Mouse (Mus musculus): Measurements from ENCODE around the gene Fen1.
"Not testable (repeated sequence)": the region's sequence is repeated elsewhere in the genome, so short reads cannot be mapped to it uniquely, and the experiment has no call there.

The Fen1 gene

DNA sequence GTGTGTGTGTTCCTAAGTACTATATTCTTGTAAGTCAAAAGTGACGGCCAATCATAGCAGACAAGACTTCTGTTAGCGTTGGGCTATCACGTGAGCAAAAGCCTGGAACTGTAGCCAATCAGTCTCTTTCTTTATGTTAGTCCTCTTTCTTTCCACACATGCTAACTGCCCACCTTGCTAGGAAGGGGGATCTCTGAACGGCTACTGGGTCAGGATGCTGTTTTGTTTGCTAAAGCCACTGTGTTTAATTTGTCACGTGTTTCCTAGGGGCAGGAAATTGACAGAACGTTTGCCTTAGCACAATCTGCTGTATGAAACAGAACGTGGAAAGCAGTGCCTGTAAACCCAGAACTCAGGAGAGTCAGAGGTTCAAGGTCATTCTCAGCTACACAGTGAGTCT is 21.8 kb downstream of the Fen1 start:
- no peak for DNase-seq (ENCODE audit: low spot score in 2 of 2)

DNA sequence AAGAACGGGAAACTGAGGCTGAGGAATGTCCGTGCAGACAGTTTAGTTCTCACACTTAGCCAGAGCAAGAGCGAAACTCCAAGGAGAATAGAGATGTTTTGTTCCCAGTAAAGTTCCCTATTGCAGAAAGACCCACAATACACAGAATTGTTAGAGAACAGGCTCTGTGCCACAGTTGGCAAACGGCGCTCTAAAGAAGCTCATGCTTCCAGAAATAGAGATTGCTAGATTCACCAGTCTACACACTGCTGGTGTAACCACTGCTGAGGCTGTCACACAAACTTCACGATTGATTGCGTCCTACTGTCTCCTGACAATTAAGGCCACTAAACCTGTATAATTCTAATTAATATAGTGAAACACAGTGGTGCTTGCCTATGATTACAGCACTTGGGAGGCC is 22.7 kb downstream of the Fen1 start:
- DNase-seq (ENCODE audit: low spot score in 2 of 2) = no peak

DNA sequence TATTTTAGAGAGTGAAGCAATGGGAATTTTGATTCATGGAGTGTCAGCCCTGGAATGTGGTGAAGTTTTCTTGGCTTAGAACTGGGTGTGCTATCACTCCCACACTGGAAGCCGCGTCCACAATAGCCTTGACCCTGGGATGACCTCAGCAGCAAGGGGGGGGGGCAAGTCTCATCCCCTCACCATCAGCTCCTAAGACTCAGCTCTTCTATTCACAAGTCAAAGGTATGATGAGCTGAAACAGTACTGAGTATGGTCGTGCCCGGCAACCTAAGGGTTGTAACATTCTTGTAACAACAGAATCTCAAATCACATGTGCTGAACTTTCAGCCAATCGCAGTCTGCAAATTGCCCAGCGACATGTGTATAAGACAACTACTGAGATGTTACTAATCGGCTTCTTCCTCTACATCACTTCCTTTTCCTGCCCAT is 27.0 kb downstream of the Fen1 start:
- DNase-seq (ENCODE audit: low spot score in 2 of 2) = no peak

DNA sequence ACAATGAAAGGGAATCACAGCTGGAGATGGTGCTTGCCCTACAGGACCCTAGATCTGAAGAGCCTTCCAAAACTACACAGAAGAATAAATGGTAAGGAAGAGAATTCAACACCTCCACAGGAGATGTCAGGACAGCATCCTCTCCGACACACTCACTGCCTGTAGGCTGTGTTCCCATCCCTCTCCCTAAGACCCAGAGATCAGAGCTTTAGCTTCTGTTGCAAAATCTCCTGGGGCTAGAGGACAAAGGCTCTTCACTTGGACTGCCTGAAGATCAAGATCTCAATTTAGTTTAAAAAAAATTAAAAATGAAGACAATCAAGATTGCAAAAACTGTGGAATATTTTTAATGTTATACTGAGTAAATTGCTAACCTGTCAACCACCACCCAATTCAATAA is 27.5 kb downstream of the Fen1 start:
- DNase-seq (ENCODE audit: low spot score in 2 of 2) = no peak

DNA sequence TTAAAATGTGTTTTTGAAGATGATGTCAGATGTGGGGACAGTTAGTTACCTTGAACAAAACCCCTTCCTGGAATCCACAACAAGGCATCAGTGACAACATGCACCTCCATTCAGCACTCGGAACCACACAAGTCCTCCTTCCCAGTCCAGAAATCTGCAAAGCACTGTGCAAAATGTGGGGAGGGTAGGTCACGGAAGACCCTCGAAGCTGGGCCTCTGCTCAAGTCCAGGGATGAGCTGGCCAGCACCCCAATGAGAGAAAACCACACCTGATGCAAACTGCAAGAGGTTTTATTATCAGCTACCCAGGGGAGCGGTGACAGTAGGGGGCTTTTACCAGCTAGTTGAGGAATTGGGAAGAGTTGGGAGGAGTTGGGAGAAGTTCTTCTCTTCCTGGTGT is 29.0 kb downstream of the Fen1 start:
- DNase-seq (ENCODE audit: low spot score in 2 of 2) = no peak

DNA sequence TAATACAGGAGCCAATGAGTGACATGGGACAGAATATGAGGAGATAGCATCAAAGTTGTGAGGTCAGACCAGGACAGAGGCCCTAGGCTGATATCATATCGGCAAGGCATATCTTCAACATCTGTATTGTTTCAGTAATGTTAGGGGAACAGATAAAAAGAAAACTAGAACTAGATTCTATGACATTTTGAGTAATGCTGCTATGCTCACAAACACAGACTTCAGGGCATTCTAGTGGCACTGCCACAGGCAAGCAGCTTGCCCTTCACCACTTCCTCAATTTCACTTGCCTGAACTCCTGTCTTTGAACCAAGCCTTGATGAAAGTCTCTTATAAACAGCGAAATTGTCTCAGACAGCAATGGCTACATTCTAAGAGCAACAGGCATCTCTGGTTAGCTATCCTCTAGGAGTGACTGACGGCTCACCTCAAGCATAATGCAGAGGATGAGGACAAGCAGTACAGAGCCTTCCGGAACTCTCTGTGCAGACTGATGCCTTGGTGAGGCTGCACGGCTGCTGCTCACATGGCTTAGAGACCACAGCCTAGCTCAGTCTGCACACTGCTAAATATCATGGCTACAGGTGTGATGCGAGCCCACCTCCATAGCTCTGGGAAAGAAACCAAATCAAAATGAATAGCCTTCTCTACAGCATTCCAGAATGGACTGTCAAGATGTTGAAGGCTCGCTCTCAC is 30.0 kb downstream of the Fen1 start:
- no peak for DNase-seq (ENCODE audit: low spot score in 2 of 2)

DNA sequence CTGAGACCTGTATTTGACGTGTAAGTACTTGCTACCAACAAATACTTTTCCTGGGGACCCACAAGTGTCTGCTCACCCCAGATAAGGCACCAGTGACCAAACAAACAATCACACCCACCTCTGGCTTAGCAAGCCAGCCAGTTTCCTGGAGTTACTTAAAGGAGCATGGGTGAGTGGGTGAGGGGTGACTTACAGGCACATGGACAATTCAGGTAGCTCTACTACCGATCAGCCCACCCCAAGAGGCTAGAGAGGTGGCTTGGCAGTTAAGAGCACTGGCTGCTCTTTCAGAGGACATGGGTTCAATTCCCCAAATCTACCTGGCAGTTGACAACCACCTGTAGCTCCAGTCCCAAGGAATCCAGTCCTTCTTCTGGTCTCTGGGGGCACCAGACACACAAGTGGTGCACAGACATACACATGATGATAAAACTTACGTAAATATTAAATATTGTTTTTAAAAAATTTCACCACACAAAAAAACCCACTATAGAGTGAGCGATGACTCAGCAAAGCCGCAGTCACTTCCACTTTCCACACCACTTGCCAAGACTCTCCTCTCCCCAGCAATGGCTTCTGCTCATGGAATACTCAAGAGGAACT is 30.8 kb downstream of the Fen1 start:
- no peak for DNase-seq (ENCODE audit: low spot score in 2 of 2)

DNA sequence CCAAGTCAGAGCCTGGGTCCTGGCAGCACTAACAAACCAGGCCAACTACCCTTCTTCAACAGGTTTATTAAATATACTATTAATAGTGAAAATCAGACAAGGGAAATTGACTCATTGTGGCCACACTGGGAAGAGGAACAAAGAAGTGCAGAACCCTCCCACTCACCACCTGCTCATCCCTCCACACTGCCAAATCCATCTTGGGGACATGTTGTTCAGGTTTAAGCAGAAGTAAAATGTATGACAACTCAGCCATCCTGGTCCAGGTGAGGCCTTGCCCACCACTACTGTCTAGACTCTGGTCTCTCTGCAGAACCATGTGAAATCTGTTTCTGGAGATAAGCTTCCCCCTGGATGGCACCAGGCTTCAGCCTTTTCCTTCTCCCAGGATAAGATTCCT is 32.1 kb downstream of the Fen1 start:
- DNase-seq (ENCODE audit: low spot score in 2 of 2) = no peak

DNA sequence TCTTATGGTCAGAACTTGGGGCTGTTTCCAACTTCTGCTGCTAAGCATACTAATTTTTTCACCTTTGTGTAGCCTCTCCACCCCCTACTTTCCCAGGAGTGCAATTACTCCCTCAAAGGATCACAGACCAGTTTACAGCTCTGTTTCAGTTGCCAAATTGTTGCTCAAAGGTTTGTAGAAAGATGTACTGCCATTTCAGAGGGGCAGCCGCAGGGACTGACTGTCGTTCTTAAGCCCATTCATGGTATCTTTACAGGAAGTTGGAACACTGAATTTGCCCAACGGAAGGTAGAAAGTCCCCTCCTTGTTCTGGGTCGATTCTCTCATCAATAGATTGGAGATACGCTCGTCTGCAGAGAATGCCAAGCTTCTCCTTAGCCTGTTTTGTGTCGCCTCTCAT is 32.6 kb downstream of the Fen1 start:
- DNase-seq (ENCODE audit: low spot score in 2 of 2) = no peak

DNA sequence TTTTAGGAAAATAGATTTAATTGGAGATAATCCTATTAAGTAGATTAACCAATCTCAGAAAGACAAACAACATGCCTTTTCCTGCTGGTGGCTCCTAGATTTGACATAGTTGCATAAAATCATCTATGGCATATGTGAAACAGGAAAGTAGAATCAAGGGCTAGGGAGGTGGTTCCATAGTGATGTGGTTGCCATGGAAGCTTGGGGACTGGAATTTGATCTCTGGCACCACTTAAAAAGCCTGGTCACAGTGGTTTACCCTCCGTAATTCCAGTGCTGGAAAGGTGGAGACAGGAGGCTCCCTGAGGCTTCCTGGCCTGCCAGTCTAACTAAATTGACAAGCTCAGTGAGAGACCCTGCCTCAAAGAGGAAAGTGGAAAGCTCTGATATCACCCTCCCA is 33.5 kb downstream of the Fen1 start:
- DNase-seq (ENCODE audit: low spot score in 2 of 2) = no peak

DNA sequence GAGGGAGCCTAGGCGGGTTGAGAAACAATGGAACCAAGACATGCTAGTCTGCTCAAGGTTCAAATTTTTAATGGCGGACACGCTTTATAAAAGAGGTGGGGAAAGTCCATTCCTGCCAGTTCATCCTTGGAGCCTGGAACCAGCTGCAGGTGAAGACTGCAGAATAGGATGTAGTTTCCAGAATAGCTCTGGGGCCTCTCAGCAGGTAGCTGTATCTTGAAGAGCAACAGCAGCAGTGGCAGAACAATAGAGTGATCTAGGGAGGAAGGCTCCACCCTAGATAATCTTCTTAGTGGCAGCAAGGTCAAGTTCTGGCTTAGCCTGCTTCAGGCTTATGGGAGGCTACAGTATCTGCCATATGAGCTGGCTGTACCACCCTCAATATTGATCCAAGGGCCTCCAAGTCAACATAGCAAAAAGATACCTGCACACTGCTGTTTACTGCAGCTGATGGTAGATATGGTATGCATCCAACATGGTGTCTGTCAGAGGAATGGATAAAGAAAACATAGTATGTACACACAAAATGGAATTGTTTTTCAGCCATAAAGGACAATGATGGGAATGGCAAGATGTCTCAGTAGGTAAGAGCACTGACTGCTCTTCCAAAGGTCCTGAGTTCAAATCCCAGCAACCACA is 34.2 kb downstream of the Fen1 start:
- DNase-seq (ENCODE audit: low spot score in 2 of 2) = not testable (repeated sequence)

DNA sequence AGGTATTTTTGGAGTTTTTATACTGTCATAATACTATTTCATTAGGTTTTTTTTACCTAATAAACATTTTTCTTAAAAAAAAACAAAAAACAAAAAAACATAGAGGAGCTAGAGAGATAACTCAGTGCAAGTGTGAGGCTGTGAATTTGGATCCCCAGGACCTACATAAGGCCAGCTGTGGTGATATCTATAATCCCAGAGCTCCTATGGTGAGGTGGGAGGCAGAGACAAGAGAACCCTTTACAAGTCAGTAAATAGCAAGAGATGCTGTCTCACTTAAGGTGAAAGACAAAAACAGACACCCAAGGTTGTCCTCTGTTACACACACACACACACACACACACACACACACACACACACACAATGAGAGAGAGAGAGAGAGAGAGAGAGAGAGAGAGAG is 34.8 kb downstream of the Fen1 start:
- DNase-seq (ENCODE audit: low spot score in 2 of 2) = no peak

DNA sequence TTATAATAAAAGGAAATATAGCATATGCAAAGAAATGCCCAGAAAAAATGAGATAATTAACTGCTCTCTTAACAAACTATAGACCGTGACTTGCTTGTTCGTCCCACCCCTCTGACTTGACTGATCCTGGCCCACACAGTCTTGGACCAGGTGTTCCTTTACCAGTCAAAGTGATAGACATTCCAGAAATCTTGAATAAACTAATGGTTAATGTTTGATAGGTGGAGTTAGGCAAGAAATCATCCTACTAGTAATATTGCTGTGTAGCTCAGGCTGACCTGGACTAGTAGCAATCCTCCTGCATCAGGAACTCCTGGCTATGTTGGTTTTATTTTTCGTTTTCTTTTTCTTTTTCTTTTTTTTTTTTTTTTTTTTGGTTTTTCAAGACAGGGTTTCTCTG is 35.5 kb downstream of the Fen1 start:
- DNase-seq (ENCODE audit: low spot score in 2 of 2) = no peak

DNA sequence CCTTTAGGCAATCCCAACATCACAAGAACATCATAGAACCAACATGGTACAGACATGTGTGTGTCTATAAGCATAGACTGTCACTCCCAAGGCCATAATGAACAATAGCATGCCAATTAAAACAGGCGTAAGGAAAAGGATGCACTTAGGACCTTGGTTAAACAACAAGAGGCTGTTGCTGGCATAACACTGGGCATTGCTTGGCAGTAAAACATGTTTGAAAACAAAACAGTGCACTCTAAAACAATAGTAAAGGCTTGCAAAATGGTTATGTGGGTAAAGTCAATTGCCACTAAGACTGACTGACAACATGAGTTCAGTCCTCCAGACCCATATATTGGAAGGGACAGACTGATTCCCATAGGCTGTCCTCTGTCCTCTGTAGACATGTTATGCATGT is 36.0 kb downstream of the Fen1 start:
- no peak for DNase-seq (ENCODE audit: low spot score in 2 of 2)

DNA sequence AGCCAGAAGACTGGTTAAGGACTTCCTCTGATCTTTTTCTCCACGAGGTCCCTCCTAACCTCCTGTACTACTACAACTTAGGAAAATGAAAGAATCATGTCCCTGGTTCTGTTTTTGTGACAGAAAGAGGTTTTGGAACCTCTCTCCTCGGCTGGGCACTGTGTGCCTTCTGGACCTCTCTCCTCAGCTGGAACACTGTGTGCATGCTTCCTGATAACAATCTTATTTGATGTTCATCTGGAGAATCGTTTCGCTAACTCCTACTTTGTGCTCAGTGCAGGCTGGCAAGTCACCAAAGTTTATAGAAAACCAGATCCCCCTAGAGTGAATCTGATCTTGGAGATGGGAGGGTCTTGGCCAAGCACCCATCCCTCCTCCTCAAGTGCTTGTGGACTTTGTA is 36.9 kb downstream of the Fen1 start:
- no peak for DNase-seq (ENCODE audit: low spot score in 2 of 2)

DNA sequence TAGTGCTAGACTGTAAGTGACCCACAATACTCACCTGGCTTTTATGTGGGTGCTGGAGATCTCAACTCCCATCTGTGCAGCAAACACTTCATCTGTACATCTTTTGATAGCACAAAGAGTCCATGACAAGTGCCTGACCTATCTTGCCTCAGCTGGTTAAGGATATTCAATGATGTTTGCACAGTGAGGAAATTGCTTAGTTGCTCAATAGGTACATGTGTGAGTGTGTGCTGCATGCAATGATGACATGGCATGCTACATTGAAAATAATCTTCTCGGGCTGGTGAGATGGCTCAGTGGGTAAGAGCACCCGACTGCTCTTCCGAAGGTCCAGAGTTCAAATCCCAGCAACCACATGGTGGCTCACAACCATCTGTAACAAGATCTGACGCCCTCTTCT is 38.0 kb downstream of the Fen1 start:
- DNase-seq (ENCODE audit: low spot score in 2 of 2) = not testable (repeated sequence)

DNA sequence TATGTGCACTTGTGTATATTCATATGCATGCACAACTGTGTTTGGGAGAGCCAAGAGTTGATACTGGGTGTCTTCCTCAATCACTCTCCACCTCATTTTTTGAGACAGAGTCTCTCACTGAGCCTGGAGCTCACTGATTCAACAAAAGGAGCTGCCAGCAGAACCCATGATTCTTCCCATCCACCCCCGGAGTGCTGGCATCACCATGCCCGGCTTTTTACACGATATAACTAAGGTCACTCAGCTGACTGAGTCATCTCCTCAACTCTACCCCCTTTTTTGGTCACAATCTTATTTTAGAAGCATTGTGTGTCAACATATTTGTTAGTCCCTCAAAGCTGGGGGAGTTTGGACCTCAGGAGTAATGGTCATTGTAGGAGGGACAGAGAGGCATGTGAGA is 40.1 kb downstream of the Fen1 start:
- DNase-seq (ENCODE audit: low spot score in 2 of 2) = no peak

DNA sequence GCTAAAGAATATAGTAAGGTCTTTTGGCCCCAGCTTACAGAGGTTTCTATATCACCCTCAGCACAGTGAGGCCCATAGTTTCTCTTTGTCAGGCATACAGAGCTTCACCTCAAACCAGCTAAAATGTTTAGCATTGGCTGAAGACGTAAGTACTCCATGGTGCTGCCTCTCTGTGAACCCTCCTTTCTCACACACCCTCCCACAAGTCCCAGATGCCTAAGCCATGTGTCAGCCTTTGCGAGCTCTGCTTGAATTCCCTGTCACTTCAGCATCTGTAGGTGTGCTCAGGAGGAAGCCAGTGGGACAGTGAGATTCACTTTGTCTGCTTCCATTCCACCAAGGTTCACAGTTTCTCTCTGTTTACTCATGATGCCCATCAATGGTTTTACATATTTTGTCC is 46.2 kb downstream of the Fen1 start:
- no peak for DNase-seq (ENCODE audit: low spot score in 2 of 2)

DNA sequence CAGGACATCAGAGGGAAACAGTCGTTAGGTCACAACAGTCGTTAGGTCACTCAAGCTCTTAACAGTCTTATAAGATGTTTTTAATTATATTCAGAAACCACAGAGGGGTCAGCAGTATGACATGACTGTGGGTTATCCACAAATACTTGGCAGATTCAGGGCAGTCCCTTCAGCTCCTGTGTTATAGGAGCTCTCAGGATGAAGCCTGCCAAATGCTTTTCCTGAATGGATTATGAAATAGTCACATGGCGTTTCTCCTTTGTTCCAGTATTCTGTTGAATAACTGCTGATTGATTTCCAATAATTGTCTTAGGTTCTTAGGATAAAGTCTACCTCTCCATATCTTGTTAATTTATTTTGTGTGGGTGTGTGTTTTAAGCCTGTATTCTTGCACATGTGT is 54.8 kb downstream of the Fen1 start:
- no peak for DNase-seq (ENCODE audit: low spot score in 2 of 2)
